Mouse (Mus musculus): ENCODE measurements at regions not wholly inside any gene's neighbourhood (a gene's known extent, or its start where the extent isn't known, plus 50 kb on each side); places are given as distances from the start of the nearest gene placed in this dataset.

DNA sequence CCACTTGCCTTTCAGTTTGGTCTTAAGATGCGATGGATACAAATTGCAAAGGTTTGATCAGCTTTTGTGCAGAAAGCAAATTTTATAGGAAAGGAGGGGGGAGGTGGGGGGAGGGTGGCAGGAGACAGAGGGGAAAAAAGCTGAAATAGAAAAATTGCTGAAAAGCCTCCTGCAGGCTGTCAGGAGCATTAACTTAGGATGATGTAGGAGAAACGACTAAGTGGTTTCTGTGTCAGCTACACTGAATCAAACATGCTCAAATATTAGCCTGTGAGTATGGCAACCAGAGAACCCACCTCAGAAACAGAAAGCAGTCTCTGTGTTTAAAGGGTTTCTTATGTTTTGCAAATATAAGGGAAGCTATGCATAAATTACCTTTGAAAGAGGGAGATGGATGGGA lies 819.6 kb downstream of the Gm9195 start:
- no peaks in the 10 kb centered on the region for H3K4me1 ChIP-seq (ENCODE audit: control insufficient read depth, insufficient read depth, low read length)
- H3K9me3 ChIP-seq (replicated peaks; ENCODE audit: control insufficient read depth, low read length), result no peaks in the 10 kb centered on the region
- H3K4me3 ChIP-seq (replicated peaks; ENCODE audit: low read length), result no peak overlapping the region
- ATAC-seq (ENCODE audit: insufficient read depth, low FRiP score), result no peak
- WGBS, result 53% methylated on average over 2 of the region's 2 CpGs
- H3K4me2 ChIP-seq (ENCODE audit: low read depth, low read length), result no peak overlapping the region
- no peak overlapping the region for H3K9ac ChIP-seq (ENCODE audit: low read length)
- H3K27ac ChIP-seq (ENCODE audit: low read length), result no peak overlapping the region
- no peaks in the 10 kb centered on the region for H3K27me3 ChIP-seq (ENCODE audit: control insufficient read depth, insufficient read depth, low read length)
- H3K36me3 ChIP-seq (ENCODE audit: control insufficient read depth, insufficient read depth, low read length), result no peaks in the 10 kb centered on the region

- Histone ChIP-seq H3K27me3 (ENCODE audit: control insufficient read depth, insufficient read depth, low read length) (no peaks in the 10 kb centered on the region), H3K9me3 (replicated peaks; ENCODE audit: control insufficient read depth, low read length) (no peaks in the 10 kb centered on the region), H3K27ac (ENCODE audit: low read length) (no peak overlapping the region), H3K4me1 (ENCODE audit: control insufficient read depth, insufficient read depth, low read length) (no peaks in the 10 kb centered on the region), H3K9ac (ENCODE audit: low read length) (no peak overlapping the region), H3K4me2 (ENCODE audit: low read depth, low read length) (no peak overlapping the region), H3K36me3 (ENCODE audit: control insufficient read depth, insufficient read depth, low read length) (no peaks in the 10 kb centered on the region), H3K4me3 (replicated peaks; ENCODE audit: low read length) (no peak overlapping the region)
- 6% methylated on average over 1 of the region's 1 CpGs for WGBS
- no peak for ATAC-seq (ENCODE audit: insufficient read depth, low FRiP score)
Observed at GRCm38 (mm10) chr14:71670435-71670834, 821.2 kb downstream of the Gm9195 start.

DNA sequence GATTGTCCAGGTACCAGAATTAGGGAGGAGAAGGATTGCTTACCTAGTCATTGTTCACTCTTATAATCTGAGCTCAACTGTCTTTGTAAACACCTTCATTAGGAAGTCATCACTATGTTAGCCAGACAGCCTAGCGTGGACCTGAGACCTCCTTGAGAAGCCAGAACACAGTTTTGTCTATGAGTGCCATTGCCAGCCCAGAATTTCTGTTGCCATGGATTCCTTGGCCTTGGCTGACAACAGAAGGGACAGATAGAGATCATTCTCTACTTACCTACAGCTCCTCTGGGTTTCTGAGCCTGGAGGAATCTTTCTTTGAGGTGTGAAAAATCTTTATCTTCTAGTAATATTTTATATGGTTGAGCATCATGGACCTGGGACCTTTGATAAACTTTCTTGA lies 825.0 kb downstream of the Gm9195 start:
- H3K27ac ChIP-seq (ENCODE audit: low read length), result no peak overlapping the region
- H3K4me2 ChIP-seq (ENCODE audit: low read depth, low read length), result no peak overlapping the region
- no peaks in the 10 kb centered on the region for H3K9me3 ChIP-seq (replicated peaks; ENCODE audit: control insufficient read depth, low read length)
- no peak for ATAC-seq (ENCODE audit: insufficient read depth, low FRiP score)
- H3K27me3 ChIP-seq (ENCODE audit: control insufficient read depth, insufficient read depth, low read length), result no peaks in the 10 kb centered on the region
- H3K4me1 ChIP-seq (ENCODE audit: control insufficient read depth, insufficient read depth, low read length), result no peaks in the 10 kb centered on the region
- WGBS, result 87% methylated on average over 1 of the region's 1 CpGs
- H3K9ac ChIP-seq (ENCODE audit: low read length), result no peak overlapping the region
- no peak overlapping the region for H3K4me3 ChIP-seq (replicated peaks; ENCODE audit: low read length)
- no peaks in the 10 kb centered on the region for H3K36me3 ChIP-seq (ENCODE audit: control insufficient read depth, insufficient read depth, low read length)

- Histone ChIP-seq H3K4me3 (replicated peaks; ENCODE audit: low read length) (no peak overlapping the region), H3K36me3 (ENCODE audit: control insufficient read depth, insufficient read depth, low read length) (no peaks in the 10 kb centered on the region), H3K27ac (ENCODE audit: low read length) (no peak overlapping the region), H3K4me2 (ENCODE audit: low read depth, low read length) (no peak overlapping the region), H3K9ac (ENCODE audit: low read length) (no peak overlapping the region), H3K27me3 (ENCODE audit: control insufficient read depth, insufficient read depth, low read length) (no peaks in the 10 kb centered on the region), H3K9me3 (replicated peaks; ENCODE audit: control insufficient read depth, low read length) (no peaks in the 10 kb centered on the region), H3K4me1 (ENCODE audit: control insufficient read depth, insufficient read depth, low read length) (no peaks in the 10 kb centered on the region)
- WGBS, result 32% methylated on average over 2 of the region's 2 CpGs
- no peak for ATAC-seq (ENCODE audit: insufficient read depth, low FRiP score)
Observed at GRCm38 (mm10) chr14:71660166-71660565, 831.5 kb downstream of the Gm9195 start.

DNA sequence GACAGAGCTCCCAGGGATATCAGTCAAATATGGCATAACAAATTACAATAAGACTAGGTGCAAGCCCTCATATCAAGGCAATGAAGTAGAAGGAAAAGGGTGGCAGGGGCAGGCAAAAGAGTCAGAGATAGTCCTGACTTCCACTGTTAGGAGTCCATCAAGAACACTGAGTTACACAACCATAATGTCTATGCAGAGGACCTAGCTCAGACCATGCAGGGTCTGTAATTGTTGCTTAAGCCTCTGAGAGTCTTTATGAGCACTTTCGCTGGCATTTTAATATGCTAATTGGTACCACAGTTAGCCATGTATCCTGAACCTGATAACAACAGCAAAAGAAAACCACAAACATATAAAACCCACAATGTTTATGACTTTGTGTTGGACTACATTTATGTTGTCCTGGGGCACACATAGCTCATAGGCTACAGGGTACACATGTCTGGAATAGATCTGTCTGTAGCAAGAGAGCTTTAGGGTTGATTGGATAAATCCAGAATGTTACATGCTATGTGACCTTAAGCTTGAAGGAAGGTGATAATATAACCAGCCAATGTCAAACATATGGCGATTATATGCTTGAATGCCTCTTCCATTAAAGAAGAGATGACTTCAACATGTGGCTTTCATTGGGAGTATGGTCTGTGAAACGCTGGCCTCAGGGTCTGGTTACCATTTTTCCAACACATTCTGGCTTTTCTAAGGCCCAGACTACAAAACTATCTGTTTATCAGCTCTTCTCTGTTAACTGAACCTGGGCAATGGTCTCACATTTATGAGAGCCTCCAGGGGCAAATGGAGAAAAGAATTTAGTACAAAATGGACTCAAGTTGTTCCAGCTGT lies 836.6 kb downstream of the Gm9195 start:
- H3K27ac ChIP-seq (ENCODE audit: low read length), result no peak overlapping the region
- no peak overlapping the region for H3K9ac ChIP-seq (ENCODE audit: low read length)
- no peak overlapping the region for H3K4me3 ChIP-seq (replicated peaks; ENCODE audit: low read length)
- H3K36me3 ChIP-seq (ENCODE audit: control insufficient read depth, insufficient read depth, low read length), result no peaks in the 10 kb centered on the region
- H3K4me1 ChIP-seq (ENCODE audit: control insufficient read depth, insufficient read depth, low read length), result no peaks in the 10 kb centered on the region
- no peak for ATAC-seq (ENCODE audit: insufficient read depth, low FRiP score)
- 80% methylated on average over 3 of the region's 3 CpGs for WGBS
- no peaks in the 10 kb centered on the region for H3K9me3 ChIP-seq (replicated peaks; ENCODE audit: control insufficient read depth, low read length)
- H3K27me3 ChIP-seq (ENCODE audit: control insufficient read depth, insufficient read depth, low read length), result no peaks in the 10 kb centered on the region
- H3K4me2 ChIP-seq (ENCODE audit: low read depth, low read length), result no peak overlapping the region

DNA sequence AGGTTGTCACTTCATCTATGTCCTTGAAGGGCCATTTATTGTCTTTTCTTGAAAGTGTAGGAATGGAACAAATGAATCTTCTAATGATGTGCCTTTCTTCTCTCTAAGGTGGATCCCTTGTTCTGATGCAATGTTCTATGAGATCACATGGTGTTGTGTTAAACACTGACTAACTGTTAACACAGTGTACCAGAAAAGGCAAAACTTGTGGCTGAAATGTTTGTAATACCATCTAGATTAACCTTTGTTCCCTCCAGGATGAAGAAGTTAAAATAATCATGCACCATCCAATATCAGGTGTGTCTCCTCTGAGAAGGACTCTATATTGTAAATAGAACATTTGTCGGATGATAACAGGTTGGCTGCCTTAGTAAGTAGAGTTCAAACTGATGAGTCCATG lies 849.1 kb downstream of the Gm9195 start:
- no peak overlapping the region for H3K4me3 ChIP-seq (replicated peaks; ENCODE audit: low read length)
- no peak for ATAC-seq (ENCODE audit: insufficient read depth, low FRiP score)
- no peaks in the 10 kb centered on the region for H3K9me3 ChIP-seq (replicated peaks; ENCODE audit: control insufficient read depth, low read length)
- no peaks in the 10 kb centered on the region for H3K4me1 ChIP-seq (ENCODE audit: control insufficient read depth, insufficient read depth, low read length)
- H3K27me3 ChIP-seq (ENCODE audit: control insufficient read depth, insufficient read depth, low read length), result no peaks in the 10 kb centered on the region
- H3K4me2 ChIP-seq (ENCODE audit: low read depth, low read length), result no peak overlapping the region
- no peaks in the 10 kb centered on the region for H3K36me3 ChIP-seq (ENCODE audit: control insufficient read depth, insufficient read depth, low read length)
- no peak overlapping the region for H3K27ac ChIP-seq (ENCODE audit: low read length)
- WGBS, result 88% methylated on average over 1 of the region's 1 CpGs
- H3K9ac ChIP-seq (ENCODE audit: low read length), result no peak overlapping the region

DNA sequence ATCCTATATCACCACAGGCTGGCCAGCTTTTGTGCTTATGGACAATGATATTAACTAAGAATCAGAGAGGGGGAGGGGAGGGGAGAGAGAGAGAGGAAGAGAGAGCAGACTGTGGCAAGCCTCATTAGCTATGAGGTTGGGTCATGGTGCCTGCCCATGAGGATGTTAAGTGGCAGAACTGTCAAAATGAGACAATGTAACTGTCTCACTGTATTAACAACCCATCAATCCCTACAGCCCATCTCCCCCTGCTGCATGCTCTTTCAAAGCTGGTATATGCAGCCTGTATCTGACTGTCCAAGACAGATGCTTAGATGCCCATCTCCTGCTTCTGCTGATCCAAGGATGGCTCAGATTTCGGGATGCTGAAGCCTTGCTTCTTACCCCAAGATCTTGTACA lies 852.6 kb downstream of the Gm9195 start:
- Histone ChIP-seq H3K9ac (ENCODE audit: low read length) (no peak overlapping the region), H3K4me1 (ENCODE audit: control insufficient read depth, insufficient read depth, low read length) (no peaks in the 10 kb centered on the region), H3K27ac (ENCODE audit: low read length) (no peak overlapping the region), H3K36me3 (ENCODE audit: control insufficient read depth, insufficient read depth, low read length) (no peaks in the 10 kb centered on the region), H3K4me3 (replicated peaks; ENCODE audit: low read length) (no peak overlapping the region), H3K27me3 (ENCODE audit: control insufficient read depth, insufficient read depth, low read length) (no peaks in the 10 kb centered on the region), H3K4me2 (ENCODE audit: low read depth, low read length) (no peak overlapping the region), H3K9me3 (replicated peaks; ENCODE audit: control insufficient read depth, low read length) (no peaks in the 10 kb centered on the region)
- 71% methylated on average over 1 of the region's 1 CpGs for WGBS
- ATAC-seq (ENCODE audit: insufficient read depth, low FRiP score), result no peak

- Histone ChIP-seq H3K4me3 (replicated peaks; ENCODE audit: low read length) (no peak overlapping the region), H3K4me1 (ENCODE audit: control insufficient read depth, insufficient read depth, low read length) (no peaks in the 10 kb centered on the region), H3K27me3 (ENCODE audit: control insufficient read depth, insufficient read depth, low read length) (no peaks in the 10 kb centered on the region), H3K4me2 (ENCODE audit: low read depth, low read length) (no peak overlapping the region), H3K27ac (ENCODE audit: low read length) (no peak overlapping the region), H3K9me3 (replicated peaks; ENCODE audit: control insufficient read depth, low read length) (no peaks in the 10 kb centered on the region), H3K36me3 (ENCODE audit: control insufficient read depth, insufficient read depth, low read length) (no peaks in the 10 kb centered on the region), H3K9ac (ENCODE audit: low read length) (no peak overlapping the region)
- ATAC-seq (ENCODE audit: insufficient read depth, low FRiP score), result no peak
- 89% methylated on average over 1 of the region's 1 CpGs for WGBS
Observed at GRCm38 (mm10) chr14:71635091-71635490, 856.5 kb downstream of the Gm9195 start.

DNA sequence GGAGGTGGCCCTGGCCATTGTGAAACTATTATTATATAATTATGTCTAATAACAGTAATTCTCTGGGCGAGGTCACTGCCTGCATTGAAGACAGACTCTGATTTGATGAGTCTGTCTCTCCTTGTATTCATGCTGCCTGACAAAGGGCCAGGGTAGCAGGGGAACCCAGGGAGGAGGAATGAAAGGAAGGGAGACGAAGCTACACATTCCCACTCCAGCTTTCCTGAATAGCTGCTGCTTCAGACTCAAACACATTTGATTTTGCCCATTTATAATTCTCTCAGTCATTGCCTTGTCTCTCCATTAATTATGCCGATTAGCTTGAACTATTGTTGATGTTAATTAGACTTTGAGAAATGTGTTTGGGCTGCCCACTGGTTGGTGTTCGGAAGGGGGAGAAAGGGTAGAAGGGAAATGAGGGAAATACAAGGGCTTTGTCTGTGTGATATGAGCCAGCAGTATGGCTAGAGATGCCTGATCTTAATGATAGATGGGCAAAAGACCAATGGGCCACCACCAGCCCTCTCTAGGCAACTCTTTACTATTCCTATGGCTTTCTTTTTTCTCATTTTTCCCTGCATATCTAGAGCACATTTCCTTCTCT lies 881.8 kb downstream of the Gm9195 start:
- Histone ChIP-seq H3K9ac (ENCODE audit: low read length) (no peak overlapping the region), H3K4me3 (replicated peaks; ENCODE audit: low read length) (no peak overlapping the region), H3K36me3 (ENCODE audit: control insufficient read depth, insufficient read depth, low read length) (no peaks in the 10 kb centered on the region), H3K4me1 (ENCODE audit: control insufficient read depth, insufficient read depth, low read length) (no peaks in the 10 kb centered on the region), H3K4me2 (ENCODE audit: low read depth, low read length) (no peak overlapping the region), H3K9me3 (replicated peaks; ENCODE audit: control insufficient read depth, low read length) (no peaks in the 10 kb centered on the region), H3K27me3 (ENCODE audit: control insufficient read depth, insufficient read depth, low read length) (no peaks in the 10 kb centered on the region), H3K27ac (ENCODE audit: low read length) (no peak overlapping the region)
- WGBS, result 63% methylated on average over 4 of the region's 4 CpGs
- no peak for ATAC-seq (ENCODE audit: insufficient read depth, low FRiP score)
